In genomic region chr4:140043953-140044352, GRCm38 (mm10) we compare ENCODE assay signal across 8 mouse cellular contexts.
A peak's percentile ranks its signal among the peaks of the same experiment; 100 is the strongest.
DNase-seq lines count a peak whose midpoint lies in the region; TF ChIP-seq lines count a peak whose summit lies in the region.

No protein-coding gene starts in this region.

- H3K36me3 ChIP-seq in embryonic facial prominence, embryonic 10.5 days (replicated peaks): no peaks in the 10 kb centered on the region

- 62% methylated on average over 12 of the region's 12 CpGs for WGBS in embryonic facial prominence, embryonic 10.5 days

- peaks cover 21% of the 10 kb centered on the region for H3K27me3 ChIP-seq in embryonic facial prominence, embryonic 10.5 days (replicated peaks; ENCODE audit: low read depth, poor library complexity, severe bottlenecking)

- peaks cover 11% of the 10 kb centered on the region for H3K4me1 ChIP-seq in embryonic facial prominence, embryonic 10.5 days

- intact Hi-C loops in gastrocnemius, adult 2 months (cut with DNase I): no loop called here

- DNase-seq in gastrocnemius, adult 2 months: peak; percentile 24
- DNase-seq in gastrocnemius, adult 8-10 months (ENCODE audit: low spot score in 2 of 2): no peak
- peak; percentile 39 for DNase-seq in ovary, postnatal 36 days (ENCODE audit: low spot score)
- no peak for DNase-seq in ovary, postnatal 14 days (ENCODE audit: low spot score)
- DNase-seq in embryonic facial prominence, embryonic 10.5 days (ENCODE audit: low spot score): no peak
- DNase-seq in retina, postnatal 7 days (ENCODE audit: low read depth, low spot score): peak; percentile 40
- no peak for DNase-seq in left cerebral cortex, adult 9 months (ENCODE audit: low spot score in 2 of 2)
- DNase-seq in layer of hippocampus, adult 9-10 months (ENCODE audit: low spot score): no peak

- H3K9me3 ChIP-seq in embryonic facial prominence, embryonic 10.5 days: peaks cover 9% of the 10 kb centered on the region

- H3K27ac ChIP-seq in gastrocnemius, adult 2 months: no peak overlapping the region
- H3K27ac ChIP-seq in embryonic facial prominence, embryonic 10.5 days (replicated peaks): 0 out of 2 replicates have a peak overlapping the region, but pooled peaks have one; percentile 19

- TF ChIP-seq CTCF in gastrocnemius, adult 2 months (IDR thresholded peaks at IDR 0.05): no peak

- no peak overlapping the region for H3K4me3 ChIP-seq in gastrocnemius, adult 2 months
- no peak overlapping the region for H3K4me3 ChIP-seq in embryonic facial prominence, embryonic 10.5 days

Comparison
In these comparisons a context has a peak if more than half of its experiments do, and no peak if none do; other contexts are left out.
1. DNase-seq: peak in gastrocnemius, adult 2 months (single experiment), ovary, postnatal 36 days (single experiment) and retina, postnatal 7 days (single experiment); none in gastrocnemius, adult 8-10 months (0 of 2), ovary, postnatal 14 days (single experiment), embryonic facial prominence, embryonic 10.5 days (single experiment), left cerebral cortex, adult 9 months (0 of 2) and layer of hippocampus, adult 9-10 months (single experiment).